Mouse (Mus musculus) testis, adult 10 weeks (tissue): ENCODE results near the gene Orai1. TPM values are rescaled to one million over a fixed set of nuclear protein-coding genes. Genes with fewer than 3 reads are reported as not detected.

ENCODE experiments used
- polyA plus RNA-seq: library from polyadenylated mRNA; stranded (reverse); fragments of 350-450 nt; fragmentation: Illumina TruSeq; extraction: RNeasy Lipid Tissue Mini Kit (QIAGEN cat#74804); gene quantifications from one replicate; pipeline ENCODE4 v1.2.3, GENCODE M21; 2014; ENCODE audit warnings: low read depth, low replicate concordance

Gene Orai1
- 0.53 TPM for polyA plus RNA-seq

DNA sequence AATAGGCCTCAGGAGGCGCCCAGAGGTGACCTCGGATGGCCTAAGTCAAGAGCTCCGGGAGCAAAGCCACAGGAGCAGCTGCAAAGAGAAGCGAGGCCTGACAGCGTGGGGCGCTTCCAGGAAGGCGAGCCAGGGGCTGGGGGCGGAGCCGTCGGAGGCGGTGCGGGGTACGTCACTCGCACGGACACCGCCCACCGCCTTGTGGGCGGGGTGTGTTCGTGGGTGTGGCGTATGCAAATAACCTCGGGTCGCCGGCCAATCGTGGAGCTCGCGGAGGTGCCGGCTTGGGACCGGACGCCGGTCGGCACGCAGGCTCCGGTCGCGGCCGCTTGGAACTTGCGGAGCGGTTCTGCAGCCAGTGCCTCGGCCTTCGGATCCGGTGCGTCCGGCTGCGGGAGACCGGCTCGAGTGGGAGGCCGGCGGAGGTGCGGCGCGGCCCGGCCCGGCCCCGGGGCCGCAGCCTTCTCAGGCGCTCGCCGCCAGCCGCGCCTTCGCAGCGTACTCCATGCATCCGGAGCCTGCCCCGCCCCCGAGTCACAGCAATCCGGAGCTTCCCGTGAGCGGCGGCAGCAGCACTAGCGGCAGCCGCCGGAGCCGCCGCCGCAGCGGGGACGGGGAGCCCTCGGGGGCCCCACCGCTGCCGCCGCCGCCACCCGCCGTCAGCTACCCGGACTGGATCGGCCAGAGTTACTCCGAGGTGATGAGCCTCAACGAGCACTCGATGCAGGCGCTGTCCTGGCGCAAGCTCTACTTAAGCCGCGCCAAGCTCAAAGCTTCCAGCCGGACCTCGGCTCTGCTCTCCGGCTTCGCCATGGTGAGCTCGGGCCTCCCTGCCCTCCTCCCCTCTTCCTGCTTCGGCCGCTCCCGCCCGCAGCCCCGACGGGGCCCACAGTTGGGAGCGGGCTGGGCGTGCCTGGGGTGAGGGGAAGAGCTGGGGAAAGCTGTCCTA is at the start of gene Orai1:
Orai1 (plus strand) TSS at position 322 of the 949 bp plus-strand sequence.

DNA sequence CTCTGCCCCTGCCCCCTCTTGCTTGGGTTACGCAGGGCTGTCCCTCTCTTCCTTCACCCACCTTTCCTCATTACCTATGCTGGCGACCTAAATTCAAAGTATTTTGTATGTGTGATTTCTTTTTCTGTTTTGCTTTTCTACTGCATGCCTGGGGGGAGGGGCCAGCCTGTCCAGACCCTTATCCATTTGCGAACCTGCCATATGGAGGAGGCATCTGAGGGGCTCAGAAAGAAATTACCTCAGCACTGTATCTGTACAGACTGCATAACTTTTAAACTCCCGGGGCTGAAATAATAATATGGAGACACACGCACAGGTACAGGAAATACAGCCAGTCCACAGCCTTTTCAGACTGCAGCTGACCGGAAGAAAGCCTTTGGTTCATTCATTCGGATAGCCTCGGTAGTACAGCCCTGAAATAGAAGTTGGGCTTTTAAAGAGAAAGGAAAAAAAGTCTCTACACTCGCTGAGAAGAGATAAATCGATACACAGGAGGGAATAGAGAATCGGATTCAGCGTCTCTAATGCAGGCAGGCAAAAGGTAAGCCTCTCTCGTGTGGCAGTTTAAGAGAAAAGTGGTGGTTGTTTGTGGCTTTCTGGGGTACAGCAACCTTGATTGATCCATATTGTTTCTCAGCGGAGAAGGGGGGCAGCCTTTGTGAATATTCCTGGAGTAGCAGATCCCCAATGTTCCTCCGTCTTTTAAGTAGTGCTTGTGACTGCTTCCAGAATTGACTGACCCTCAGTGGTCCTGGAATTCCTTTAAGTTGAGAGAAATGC is 25.1 kb upstream of the Orai1 start, which contains the start of gene Kdm2b:
Kdm2b (minus strand) TSS at position 273 of the 780 bp plus-strand sequence.

DNA sequence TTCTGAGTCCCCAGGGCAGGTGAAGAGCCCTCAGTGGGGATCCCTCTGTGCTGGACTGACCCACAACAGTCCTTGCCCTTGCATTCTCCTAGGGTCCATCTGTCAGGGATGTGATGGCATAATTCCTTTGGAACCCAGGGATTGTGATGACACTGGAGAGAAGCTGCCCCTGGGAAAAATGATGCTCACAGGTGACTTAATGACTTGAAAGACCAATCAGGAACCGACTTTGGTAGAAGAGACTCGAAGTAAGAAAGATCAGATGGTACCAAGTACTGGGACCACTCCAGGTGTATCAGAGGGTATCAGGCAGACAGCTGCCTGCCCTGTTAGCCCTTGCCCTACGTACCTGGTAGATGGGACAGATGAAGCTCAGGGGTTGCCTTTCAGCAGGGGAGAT is 32.0 kb downstream of the Orai1 start, which contains the start of gene Morn3:
Morn3 (minus strand) TSS at position 101 of the 400 bp plus-strand sequence.

DNA sequence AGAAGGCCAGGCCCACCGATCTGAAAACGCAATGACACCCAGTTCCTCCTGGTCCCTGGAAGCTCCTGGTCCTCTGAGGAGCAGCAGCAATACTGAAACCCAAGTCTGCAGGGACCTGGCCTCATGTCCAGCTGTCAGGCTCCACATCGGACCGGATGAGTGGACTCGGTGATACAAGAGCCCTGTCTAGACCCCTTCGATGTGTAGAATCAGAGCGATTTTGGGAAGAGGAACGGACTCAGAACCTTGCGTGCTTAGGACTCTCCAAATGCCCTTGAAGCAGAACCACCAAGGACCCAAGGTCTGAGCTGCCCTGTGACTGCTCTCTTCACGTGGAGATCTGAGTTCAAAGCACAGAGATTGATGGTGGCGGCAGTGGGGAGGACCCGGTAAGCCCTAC is 53.2 kb downstream of the Orai1 start, which contains the start of gene Tmem120b:
Tmem120b (plus strand) TSS at position 301 of the 400 bp plus-strand sequence.

Other genes with a start within 250 kb of the Orai1 start
- 11.1 TPM for gene Camkk2, start 235.7 kb upstream of the Orai1 start, polyA plus RNA-seq
- gene Anapc5, start 193.7 kb upstream of the Orai1 start, polyA plus RNA-seq = 132 TPM
- 26.8 TPM for gene Rnf34, start 165.0 kb upstream of the Orai1 start, polyA plus RNA-seq
- gene Kdm2b, start 25.3 kb upstream of the Orai1 start, polyA plus RNA-seq = 37.0 TPM
- 91.6 TPM for gene Morn3, start 31.9 kb downstream of the Orai1 start, polyA plus RNA-seq
- 0.80 TPM for gene Tmem120b, start 53.3 kb downstream of the Orai1 start, polyA plus RNA-seq
- gene Rhof, start 117.6 kb downstream of the Orai1 start, polyA plus RNA-seq = not detected
- 2.2 TPM for gene Setd1b, start 127.1 kb downstream of the Orai1 start, polyA plus RNA-seq
- gene Psmd9, start 154.3 kb downstream of the Orai1 start, polyA plus RNA-seq = 4.8 TPM
- not detected for gene Hpd, start 167.7 kb downstream of the Orai1 start, polyA plus RNA-seq
- gene Wdr66, start 237.0 kb downstream of the Orai1 start, polyA plus RNA-seq = 27.8 TPM